ENCODE assay signal across 19 mouse cellular contexts in genomic region chr9:27126543-27126942, GRCm38 (mm10). TPM values are rescaled to one million over a fixed set of nuclear protein-coding genes. Genes with fewer than 3 reads are reported as not detected.
DNase-seq lines count a peak whose midpoint lies in the region; ATAC-seq and TF ChIP-seq lines count a peak whose summit lies in the region.
"Had no signal": no experiment of that assay in that cellular context is flagged by ENCODE, and none has a peak within 500 bp of the region (broad histone marks: within the 10 kb centered on the region; RNA-seq: fewer than 3 reads in every experiment).

No protein-coding gene starts in this region.

- no peak overlapping the region for H3K4me2 ChIP-seq in heart, postnatal 0 days (ENCODE audit: low read depth, low read length)
- no peak overlapping the region for H3K4me2 ChIP-seq in heart, embryonic 11.5 days
- H3K4me2 ChIP-seq in liver, postnatal 0 days (ENCODE audit: low read depth, low read length), result no peak overlapping the region
- no peak overlapping the region for H3K4me2 ChIP-seq in liver, embryonic 12.5 days
- H3K4me2 ChIP-seq: heart, embryonic 12.5 days; liver, embryonic 13.5 days; stomach, embryonic 15.5 days had no signal

- no peaks in the 10 kb centered on the region for H3K36me3 ChIP-seq in heart, postnatal 0 days (replicated peaks; ENCODE audit: control insufficient read depth, insufficient read depth, low read length)
- no peaks in the 10 kb centered on the region for H3K36me3 ChIP-seq in heart, embryonic 11.5 days (ENCODE audit: control insufficient read depth, insufficient read depth, low read length)
- no peaks in the 10 kb centered on the region for H3K36me3 ChIP-seq in liver, postnatal 0 days (replicated peaks; ENCODE audit: insufficient read depth, low read length)
- H3K36me3 ChIP-seq in liver, embryonic 12.5 days, result no peaks in the 10 kb centered on the region
- no peaks in the 10 kb centered on the region for H3K36me3 ChIP-seq in ES-E14 (ENCODE audit: control insufficient read depth, insufficient read depth, low read length, poor library complexity, severe bottlenecking)
- H3K36me3 ChIP-seq: liver, embryonic 13.5 days; stomach, embryonic 15.5 days had no signal

- H3K9ac ChIP-seq in heart, postnatal 0 days (replicated peaks; ENCODE audit: low read depth, low read length), result no peak overlapping the region
- no peak overlapping the region for H3K9ac ChIP-seq in heart, embryonic 11.5 days (ENCODE audit: low read depth, low read length)
- H3K9ac ChIP-seq in liver, postnatal 0 days (replicated peaks), result no peak overlapping the region
- no peak overlapping the region for H3K9ac ChIP-seq in liver, embryonic 12.5 days
- no peak overlapping the region for H3K9ac ChIP-seq in ES-E14 (ENCODE audit: insufficient read depth, low read depth, low read length, poor library complexity, severe bottlenecking)
- H3K9ac ChIP-seq: heart, embryonic 12.5 days; liver, embryonic 13.5 days; stomach, embryonic 15.5 days had no signal

- 94% methylated on average over 6 of the region's 6 CpGs for WGBS in heart, postnatal 0 days
- 82% methylated on average over 6 of the region's 6 CpGs for whole genome bisulfite sequencing in heart, embryonic 11.5 days (ENCODE audit: insufficient replicate concordance)
- 82% methylated on average over 6 of the region's 6 CpGs for WGBS in liver, postnatal 0 days (ENCODE audit: insufficient replicate concordance)
- WGBS in liver, embryonic 12.5 days (ENCODE audit: insufficient replicate concordance), result 76% methylated on average over 6 of the region's 6 CpGs

- no peaks in the 10 kb centered on the region for H3K27me3 ChIP-seq in heart, postnatal 0 days (ENCODE audit: control insufficient read depth, insufficient read depth, low read length)
- no peaks in the 10 kb centered on the region for H3K27me3 ChIP-seq in heart, embryonic 11.5 days (ENCODE audit: control insufficient read depth, insufficient read depth, low read length)
- H3K27me3 ChIP-seq in liver, postnatal 0 days (ENCODE audit: insufficient read depth, low read length), result no peaks in the 10 kb centered on the region
- H3K27me3 ChIP-seq in liver, embryonic 12.5 days (replicated peaks), result no peaks in the 10 kb centered on the region
- H3K27me3 ChIP-seq: heart, embryonic 12.5 days; liver, embryonic 13.5 days; stomach, embryonic 15.5 days had no signal

- peak; percentile 23; the same call in 1 of the 2 replicates for TF ChIP-seq CTCF in heart, postnatal 0 days (IDR thresholded peaks at IDR 0.05; ENCODE audit: low read depth)
- TF ChIP-seq CTCF in liver, postnatal 0 days (IDR thresholded peaks at IDR 0.05; ENCODE audit: low read depth), result peak; percentile 28; the same call in 1 of the 2 replicates

- H3K9me3 ChIP-seq in heart, postnatal 0 days (replicated peaks; ENCODE audit: control insufficient read depth, low read length), result no peaks in the 10 kb centered on the region; the same call in 1 of the 2 replicates
- H3K9me3 ChIP-seq in heart, embryonic 11.5 days (replicated peaks; ENCODE audit: control insufficient read depth, low read length), result no peaks in the 10 kb centered on the region
- no peaks in the 10 kb centered on the region for H3K9me3 ChIP-seq in liver, postnatal 0 days (ENCODE audit: low read length)
- no peaks in the 10 kb centered on the region; the same call in 1 of the 2 replicates for H3K9me3 ChIP-seq in liver, embryonic 12.5 days (replicated peaks)
- H3K9me3 ChIP-seq in ES-E14 (ENCODE audit: control insufficient read depth, insufficient read depth, low read depth, low read length), result no peaks in the 10 kb centered on the region
- H3K9me3 ChIP-seq: limb, embryonic 10.5 days; liver, embryonic 13.5 days; stomach, embryonic 15.5 days had no signal

- in situ Hi-C loops in ES-E14 (cut with MboI; ENCODE audit: low sequenced_read_pairs in 2 of 2, unreplicated experiment in 2 of 2), result no loop called here

- no peak for ATAC-seq in heart, postnatal 0 days (ENCODE audit: insufficient read depth, low read depth)
- ATAC-seq in heart, embryonic 11.5 days (replicated peaks; ENCODE audit: insufficient number of reproducible peaks, low FRiP score, low TSS enrichment), result no peak
- ATAC-seq in liver, postnatal 0 days, result no peak
- ATAC-seq in liver, embryonic 12.5 days, result no peak
- no peak for ATAC-seq in granulocyte monocyte progenitor cell, adult 5-6 weeks (replicated peaks; ENCODE audit: poor library complexity, severe bottlenecking)

- H3K4me1 ChIP-seq in heart, postnatal 0 days (ENCODE audit: control insufficient read depth, insufficient read depth), result peaks cover 12% of the 10 kb centered on the region; the same call in 1 of the 2 replicates
- H3K4me1 ChIP-seq in heart, embryonic 11.5 days (ENCODE audit: control insufficient read depth, insufficient read depth, low read length), result 0 out of 2 replicates have a peak, but pooled peaks cover 3% of the 10 kb centered on the region
- H3K4me1 ChIP-seq in liver, postnatal 0 days (ENCODE audit: insufficient read depth), result no peaks in the 10 kb centered on the region
- H3K4me1 ChIP-seq in liver, embryonic 12.5 days, result no peaks in the 10 kb centered on the region
- H3K4me1 ChIP-seq in ES-E14 (ENCODE audit: control insufficient read depth in 2 of 2, insufficient read depth in 2 of 2, low read length in 2 of 2, poor library complexity in 1 of 2), result peaks cover 0 to 8% of the 10 kb centered on the region in 2 experiments; a peak in 1 of 4 replicates
- H3K4me1 ChIP-seq: liver, embryonic 13.5 days; stomach, embryonic 15.5 days had no signal

- no peak for DNase-seq in heart, postnatal 0 days (ENCODE audit: low spot score)
- no peak for DNase-seq in liver, postnatal 0 days
- DNase-seq in 416B (ENCODE audit: low read depth) (peak; percentile 33), ES-E14 (ENCODE audit: low read depth, low spot score) (peak; percentile 47)
- DNase-seq in urinary bladder, postnatal 36 days (ENCODE audit: low spot score in 2 of 2), result no peak
- DNase-seq: adrenal gland, postnatal 10 days; cerebellum, adult 9-11 months; gastrocnemius, postnatal 14 days; heart, postnatal 36 days; kidney, adult 8-10 months; liver, embryonic 13.5 days; retina, postnatal 1 day; spleen, adult 18-20 months had no signal

- H3K27ac ChIP-seq in heart, postnatal 0 days (ENCODE audit: low read depth), result no peak overlapping the region
- no peak overlapping the region for H3K27ac ChIP-seq in heart, embryonic 11.5 days (ENCODE audit: low read depth, low read length)
- no peak overlapping the region for H3K27ac ChIP-seq in liver, postnatal 0 days (ENCODE audit: low read depth)
- H3K27ac ChIP-seq in liver, embryonic 12.5 days, result no peak overlapping the region
- H3K27ac ChIP-seq in ES-E14 (ENCODE audit: insufficient read depth, low read depth, low read length, poor library complexity, severe bottlenecking), result no peak overlapping the region
- H3K27ac ChIP-seq: limb, embryonic 10.5 days; liver, embryonic 13.5 days; stomach, embryonic 15.5 days had no signal

- TF ChIP-seq EP300 in heart, postnatal 0 days (IDR thresholded peaks at IDR 0.05; ENCODE audit: low read depth), result no peak
- TF ChIP-seq EP300 in liver, postnatal 0 days (IDR thresholded peaks at IDR 0.05; ENCODE audit: low read depth), result no peak

- no peak overlapping the region for H3K4me3 ChIP-seq in heart, postnatal 0 days (ENCODE audit: low read depth, low read length)
- H3K4me3 ChIP-seq in heart, embryonic 11.5 days (ENCODE audit: low read depth, low read length), result no peak overlapping the region
- no peak overlapping the region for H3K4me3 ChIP-seq in liver, postnatal 0 days (ENCODE audit: low read depth, low read length)
- no peak overlapping the region for H3K4me3 ChIP-seq in liver, embryonic 12.5 days
- no peak overlapping the region for H3K4me3 ChIP-seq in ES-E14 (ENCODE audit: insufficient read depth in 1 of 2, low read depth in 1 of 2, low read length in 2 of 2, poor library complexity in 1 of 2, severe bottlenecking in 1 of 2)
- H3K4me3 ChIP-seq: heart, embryonic 12.5 days; limb, embryonic 10.5 days; liver, embryonic 13.5 days; stomach, embryonic 15.5 days had no signal

TF ChIP-seq in ES-E14, 5 proteins besides CTCF, POLR2A, EP300 and RAD21:
- 0 out of 2 replicates have a peak, but pooled peaks have one; percentile 3 for TF ChIP-seq ZC3H11A (IDR thresholded peaks at IDR 0.05; ENCODE audit: borderline replicate concordance, low read depth, low read length)
- no peak for TF ChIP-seq HCFC1 (IDR thresholded peaks at IDR 0.05; ENCODE audit: borderline replicate concordance, insufficient read depth, low read length)

RNA-seq across cellular contexts. Expression of gene Jam3, which starts 28.7 kb away (rescaled TPM):
- 16.1 and 28.2 TPM in 2 replicates for total RNA-seq in heart, postnatal 0 days (2014; rRNA removed; ENCODE audit: low replicate concordance)
- polyA plus RNA-seq in heart, postnatal 0 days (2015; fragmentation: Nextera tagmentation; extraction: Ambion mirVana), result 25.5 and 25.7 TPM in 2 replicates
- polyA plus RNA-seq in heart, embryonic 11.5 days (2014; fragmentation: Nextera tagmentation; extraction: Ambion mirVana), result 50.1 and 56.1 TPM in 2 replicates
- 1.5 and 1.7 TPM in 2 replicates for polyA plus RNA-seq in liver, postnatal 0 days (2015; fragmentation: Nextera tagmentation; extraction: Ambion mirVana)
- polyA plus RNA-seq in liver, embryonic 12.5 days (2016; fragmentation: Nextera tagmentation; extraction: Ambion mirVana), result 12.0 and 12.6 TPM in 2 replicates
- 29.7 and 30.8 TPM in 2 replicates for total RNA-seq in ES-E14 (2012; rRNA removed)
- not detected in 2 replicates for total RNA-seq in granulocyte monocyte progenitor cell, adult 5-6 weeks (2014; fragmentation: Nextera tagmentation)
- total RNA-seq in granulocyte monocyte progenitor cell, adult 5-6 weeks (2017), result 0.22 and 0.26 TPM in 2 replicates

Comparison
In these comparisons a context has a peak if more than half of its experiments do, and no peak if none do; other contexts are left out.
1. DNase-seq: peak in 416B (single experiment) and ES-E14 (single experiment); none in heart, postnatal 0 days (single experiment), liver, postnatal 0 days (single experiment) and urinary bladder, postnatal 36 days (0 of 2).